Mouse (Mus musculus): Measurements from ENCODE around the gene Wnt7b.

Gene Wnt7b

DNA sequence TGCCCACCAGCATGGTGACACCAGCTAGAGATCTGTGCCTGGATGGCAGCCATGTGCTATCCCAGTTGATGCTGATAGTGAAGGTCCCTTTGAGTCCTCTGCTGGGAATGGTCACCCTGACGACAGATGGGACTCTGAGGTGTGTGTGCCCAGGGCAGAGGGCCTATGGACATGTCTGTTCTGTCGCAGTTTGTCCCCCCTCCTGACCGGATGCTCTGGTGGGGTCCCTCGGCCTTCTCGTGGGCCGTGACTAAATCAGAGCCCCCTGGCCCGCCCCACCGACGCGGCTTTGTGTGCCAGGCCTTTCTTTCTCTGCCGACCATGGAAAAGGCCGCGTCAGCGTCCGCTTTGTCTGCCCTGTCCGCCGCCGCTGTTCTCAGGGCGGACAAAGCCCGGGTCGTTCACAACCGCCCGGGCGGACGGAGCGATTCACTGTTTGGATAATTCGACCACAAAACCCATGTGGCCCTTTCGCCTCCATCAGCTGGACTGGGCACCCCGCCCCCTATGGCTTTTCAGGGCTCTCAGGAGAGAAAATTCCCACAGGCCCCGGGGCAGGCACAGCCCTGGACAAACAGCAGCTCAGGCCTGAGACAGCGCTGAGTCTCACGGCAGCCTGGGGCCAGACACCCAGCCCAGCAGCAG is 74.8 kb downstream of the Wnt7b start:
- DNase-seq (ENCODE audit: low spot score): no peak

DNA sequence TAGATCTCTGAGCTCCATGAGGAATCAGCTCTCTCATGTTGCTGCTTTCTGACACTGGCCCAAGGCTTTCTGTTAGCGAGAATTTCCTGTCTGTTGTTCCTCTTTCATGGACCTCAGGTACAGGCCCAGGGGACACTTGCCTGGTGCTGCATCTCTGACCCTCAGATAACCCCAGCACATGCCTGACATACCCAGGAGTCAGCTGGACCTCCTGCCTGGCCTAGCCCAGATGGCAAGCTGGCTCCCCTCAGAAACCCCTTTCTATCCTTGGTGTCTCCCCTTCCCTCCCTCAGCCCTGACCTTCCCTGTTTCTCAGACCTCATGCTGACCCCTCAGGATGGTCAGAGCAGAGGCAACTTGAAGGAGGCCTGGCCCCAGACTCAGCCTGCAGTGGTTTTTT is 75.6 kb downstream of the Wnt7b start:
- peak; percentile 15 for DNase-seq (ENCODE audit: low spot score)

DNA sequence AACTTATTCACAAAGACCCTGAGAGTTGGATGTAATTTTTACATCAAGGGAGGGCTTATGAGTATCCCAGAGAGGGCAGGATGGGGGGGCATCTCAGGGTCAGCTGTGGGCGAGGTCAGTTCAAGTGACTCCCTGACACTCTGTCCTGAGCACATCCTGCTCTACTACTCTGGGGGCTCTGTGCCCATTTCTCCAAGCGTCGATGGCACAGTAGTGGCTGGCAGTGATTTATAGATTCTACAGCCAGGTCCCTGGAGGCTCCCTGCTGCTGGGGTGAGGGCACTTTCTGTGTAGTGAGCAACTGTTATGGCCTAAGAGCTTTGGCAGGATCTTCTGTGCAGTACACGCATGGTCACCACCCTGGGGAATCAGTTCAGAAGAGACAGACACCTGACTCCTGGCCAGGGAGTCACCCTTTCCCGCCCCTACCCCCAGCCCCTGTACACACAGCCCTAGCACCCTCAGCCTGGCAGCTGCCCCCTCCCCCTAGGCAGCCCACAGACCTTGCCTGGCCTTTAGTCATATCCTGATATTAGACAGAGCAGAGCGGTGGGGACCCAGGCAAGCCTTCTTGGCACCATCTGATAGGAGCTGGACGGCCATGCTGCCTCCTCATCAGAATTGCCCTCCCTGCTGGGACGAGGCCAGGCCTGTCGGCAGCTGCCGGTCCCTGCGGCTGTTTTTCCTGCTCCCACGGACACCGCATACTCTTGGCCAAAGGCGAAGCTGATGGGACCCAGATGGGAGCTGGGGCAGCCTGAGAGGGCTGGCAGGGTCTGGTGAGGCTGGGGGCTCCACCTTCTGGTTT is 77.0 kb downstream of the Wnt7b start:
- DNase-seq (ENCODE audit: low spot score): peak; percentile 88

DNA sequence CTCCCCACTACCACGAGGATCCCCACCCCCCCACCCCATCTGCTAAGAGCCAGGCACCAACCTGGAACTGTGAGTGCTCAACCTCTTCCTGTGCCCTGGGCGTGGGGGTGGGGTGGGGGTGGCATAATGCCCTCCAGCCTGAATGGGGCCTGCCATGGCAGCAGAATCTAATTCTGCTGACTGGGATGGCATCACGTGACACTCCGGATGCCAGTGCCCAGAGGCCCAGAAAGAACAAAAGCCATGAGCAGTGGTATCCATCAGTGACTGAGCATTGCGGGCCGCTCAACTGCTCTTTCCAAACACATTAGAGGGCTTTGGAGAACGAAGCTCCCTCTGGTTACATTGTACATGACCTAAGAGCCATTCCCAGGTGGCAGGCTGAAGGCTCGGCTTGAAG is 79.1 kb downstream of the Wnt7b start, which contains the start of gene 7530416G11Rik:
Gene 7530416G11Rik (minus strand): TSS at position 101 of the 400 bp plus-strand sequence.
- no peak for DNase-seq (ENCODE audit: low spot score)

DNA sequence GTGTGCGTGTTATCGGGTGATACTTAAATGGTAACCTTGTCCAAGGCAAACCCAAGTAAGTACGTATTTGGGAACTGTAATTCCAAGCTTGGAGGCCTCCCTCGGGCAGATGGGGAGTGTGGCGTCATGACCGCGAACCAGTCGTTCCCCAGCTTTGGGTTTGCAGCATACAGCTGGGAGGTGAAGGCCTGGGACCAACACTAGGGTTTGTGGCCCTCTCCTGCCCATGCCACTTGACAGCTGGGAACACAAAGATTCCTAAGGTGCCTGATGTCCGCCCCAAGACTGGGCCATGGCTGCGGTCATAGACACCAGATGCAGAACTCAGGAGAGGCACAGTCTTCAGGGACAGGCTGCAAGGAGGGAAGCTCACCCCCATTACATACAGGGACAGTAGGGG is 82.0 kb downstream of the Wnt7b start:
- DNase-seq (ENCODE audit: low spot score): no peak

DNA sequence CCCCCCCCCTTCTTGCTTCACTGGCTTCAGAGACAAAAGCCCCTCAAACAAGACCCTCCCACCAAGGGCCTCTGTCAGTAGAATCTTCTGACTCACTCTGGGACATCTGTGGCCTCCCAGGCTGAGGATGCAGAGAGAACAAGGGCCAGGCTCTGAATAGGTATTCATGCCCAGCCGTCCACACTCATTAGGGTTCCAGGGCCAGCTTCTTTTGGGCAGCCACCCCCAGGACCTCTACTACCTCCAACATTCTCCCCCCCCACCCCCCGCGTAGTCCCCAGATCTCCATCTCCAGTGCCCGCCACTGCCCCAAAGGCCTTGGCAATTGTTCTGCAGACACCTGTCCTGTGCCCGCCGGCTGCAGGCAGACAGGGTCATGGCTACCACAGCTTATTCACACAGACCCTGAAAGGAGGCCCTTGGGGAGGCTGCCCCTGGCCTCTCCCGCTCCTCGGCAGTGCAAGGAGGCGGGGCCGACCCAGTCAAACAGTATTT is 84.2 kb downstream of the Wnt7b start:
- no peak for DNase-seq (ENCODE audit: low spot score)

DNA sequence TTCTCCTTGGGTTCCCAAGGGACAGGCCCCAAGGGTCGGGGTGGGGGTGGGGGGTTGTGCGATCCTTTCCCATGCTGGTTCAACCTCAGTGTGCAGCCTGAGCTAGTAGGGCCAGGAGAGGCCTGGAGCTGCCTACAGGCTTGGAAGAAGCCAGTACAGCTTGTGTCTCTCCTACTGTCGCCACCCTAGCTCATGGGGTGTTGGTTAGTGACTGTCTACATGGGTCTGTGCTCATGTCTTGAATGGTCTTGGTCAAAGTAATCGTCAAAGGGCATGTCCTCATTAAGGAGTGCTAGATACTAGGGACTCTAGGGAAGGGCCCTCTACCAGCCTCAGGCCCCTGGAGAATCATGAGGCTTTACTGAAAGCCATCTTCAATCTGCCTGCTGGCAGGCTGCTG is 84.7 kb downstream of the Wnt7b start:
- DNase-seq (ENCODE audit: low spot score): no peak

DNA sequence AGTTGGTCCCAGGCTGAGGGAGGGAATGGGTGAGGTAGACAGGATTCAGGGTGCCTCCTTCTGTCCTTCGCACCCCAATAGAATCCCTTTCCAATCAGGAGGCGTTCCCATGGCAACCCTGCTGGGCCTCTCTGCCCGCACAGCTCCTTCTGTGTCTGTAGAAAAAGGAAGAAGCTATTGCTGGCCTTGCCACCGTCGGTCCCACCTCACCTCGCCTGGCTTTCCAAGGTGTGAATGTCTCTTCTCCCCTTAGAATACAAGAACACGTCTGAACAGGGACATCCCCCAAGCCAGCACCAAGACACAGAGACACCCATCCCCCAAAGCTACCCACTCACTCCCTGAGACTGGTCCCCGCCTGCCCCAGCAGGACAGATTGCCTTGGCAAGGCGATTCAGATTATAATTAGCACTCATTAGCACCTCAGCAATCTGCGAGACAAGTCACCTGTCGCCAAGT is 88.1 kb downstream of the Wnt7b start:
- DNase-seq (ENCODE audit: low spot score): no peak

DNA sequence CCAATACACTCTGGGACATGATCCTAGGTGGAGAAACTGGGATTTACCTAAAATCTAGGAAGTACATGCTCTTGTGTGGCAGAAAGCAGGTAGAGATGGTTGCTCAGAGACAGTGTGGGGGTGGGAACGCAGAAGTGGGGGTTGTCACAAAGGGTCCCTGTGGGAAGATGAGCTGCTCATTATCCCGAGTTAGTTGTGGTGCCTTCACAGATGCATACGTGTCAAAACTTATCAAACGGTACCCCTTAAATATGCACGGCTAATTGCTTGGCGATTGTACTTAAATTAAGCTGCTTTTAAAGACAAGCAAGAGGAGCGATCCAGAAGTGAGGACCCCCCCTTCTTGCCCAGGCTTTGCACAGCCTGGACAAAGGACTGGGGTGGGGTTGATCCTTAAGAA is 92.5 kb downstream of the Wnt7b start:
- no peak for DNase-seq (ENCODE audit: low spot score)

DNA sequence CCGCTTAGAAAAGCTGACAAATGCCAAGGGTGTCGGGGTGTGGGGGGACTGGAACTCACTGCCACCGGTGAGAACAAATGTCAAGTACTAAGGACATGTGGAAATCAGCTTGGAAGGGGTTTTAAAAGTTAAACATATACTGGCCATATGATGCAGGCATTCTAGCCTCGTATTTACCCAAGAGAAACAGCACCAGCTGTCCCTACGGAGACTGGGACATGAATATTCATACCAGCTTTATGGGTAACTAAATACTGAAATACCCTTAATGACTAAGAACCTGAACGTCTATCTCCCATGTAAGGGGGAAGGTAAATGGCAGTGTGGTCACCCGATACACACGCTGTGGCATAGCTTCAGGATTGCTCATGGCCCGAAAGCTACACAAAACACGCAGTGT is 93.4 kb downstream of the Wnt7b start:
- no peak for DNase-seq (ENCODE audit: low spot score)

Measured in MN1 (cell line).